Mouse (Mus musculus): Measurements from ENCODE around the gene Ubap1.

Ubap1 gene

GRCm38 (mm10) chr4:41386412-41386975 is 37.7 kb downstream of the Ubap1 start:
- DNase-seq (ENCODE audit: low read depth, low spot score): no peak
- H3K36me3 ChIP-seq (ENCODE audit: control insufficient read depth, insufficient read depth, low read length, poor library complexity, severe bottlenecking): peaks cover 4% of the 10 kb centered on the region

GRCm38 (mm10) chr4:41387755-41388469 is 39.1 kb downstream of the Ubap1 start:
- no peak for DNase-seq (ENCODE audit: low read depth, low spot score)
- Histone ChIP-seq H3K27me3 (ENCODE audit: control insufficient read depth, insufficient read depth, low read length, poor library complexity, severe bottlenecking) (no peaks in the 10 kb centered on the region), H3K36me3 (ENCODE audit: control insufficient read depth, insufficient read depth, low read length, poor library complexity, severe bottlenecking) (peaks cover 5% of the 10 kb centered on the region)

More at GRCm38 (mm10) chr4:41386412-41386975, 37.7 kb downstream of the Ubap1 start:
- no peaks in the 10 kb centered on the region for H3K27me3 ChIP-seq (ENCODE audit: control insufficient read depth, insufficient read depth, low read length, poor library complexity, severe bottlenecking)

- peaks cover 5% of the 10 kb centered on the region for H3K36me3 ChIP-seq (ENCODE audit: control insufficient read depth, insufficient read depth, low read length, poor library complexity, severe bottlenecking)
These were observed 39.8 kb downstream of the Ubap1 start for GRCm38 (mm10) chr4:41388616-41389015.

GRCm38 (mm10) chr4:41389240-41389639 is 40.4 kb downstream of the Ubap1 start:
- peaks cover 5% of the 10 kb centered on the region for H3K36me3 ChIP-seq (ENCODE audit: control insufficient read depth, insufficient read depth, low read length, poor library complexity, severe bottlenecking)
- no peak for DNase-seq (ENCODE audit: low read depth, low spot score)
- H3K27me3 ChIP-seq (ENCODE audit: control insufficient read depth, insufficient read depth, low read length, poor library complexity, severe bottlenecking): no peaks in the 10 kb centered on the region

More at GRCm38 (mm10) chr4:41388616-41389015, 39.8 kb downstream of the Ubap1 start:
- H3K27me3 ChIP-seq (ENCODE audit: control insufficient read depth, insufficient read depth, low read length, poor library complexity, severe bottlenecking): no peaks in the 10 kb centered on the region
- no peak for DNase-seq (ENCODE audit: low read depth, low spot score)

GRCm38 (mm10) chr4:41390122-41390521 is 41.3 kb downstream of the Ubap1 start:
- H3K36me3 ChIP-seq (ENCODE audit: control insufficient read depth, insufficient read depth, low read length, poor library complexity, severe bottlenecking): peaks cover 7% of the 10 kb centered on the region
- peak; percentile 84 for DNase-seq (ENCODE audit: low read depth, low spot score)
- no peaks in the 10 kb centered on the region for H3K27me3 ChIP-seq (ENCODE audit: control insufficient read depth, insufficient read depth, low read length, poor library complexity, severe bottlenecking)

- H3K27me3 ChIP-seq (ENCODE audit: control insufficient read depth, insufficient read depth, low read length, poor library complexity, severe bottlenecking): no peaks in the 10 kb centered on the region
- peaks cover 7% of the 10 kb centered on the region for H3K36me3 ChIP-seq (ENCODE audit: control insufficient read depth, insufficient read depth, low read length, poor library complexity, severe bottlenecking)
- no peak for DNase-seq (ENCODE audit: low read depth, low spot score)
These were observed 42.2 kb downstream of the Ubap1 start for GRCm38 (mm10) chr4:41391015-41391414.

- no peak for DNase-seq (ENCODE audit: low read depth, low spot score)
- no peaks in the 10 kb centered on the region for H3K27me3 ChIP-seq (ENCODE audit: control insufficient read depth, insufficient read depth, low read length, poor library complexity, severe bottlenecking)
- H3K36me3 ChIP-seq (ENCODE audit: control insufficient read depth, insufficient read depth, low read length, poor library complexity, severe bottlenecking): peaks cover 3% of the 10 kb centered on the region
These were observed 45.9 kb downstream of the Ubap1 start for GRCm38 (mm10) chr4:41394651-41395050.

GRCm38 (mm10) chr4:41398353-41398752 is 49.6 kb downstream of the Ubap1 start:
- Histone ChIP-seq H3K27me3 (ENCODE audit: control insufficient read depth, insufficient read depth, low read length, poor library complexity, severe bottlenecking) (no peaks in the 10 kb centered on the region), H3K36me3 (ENCODE audit: control insufficient read depth, insufficient read depth, low read length, poor library complexity, severe bottlenecking) (peaks cover 2% of the 10 kb centered on the region; the same call in 1 of the 2 replicates)
- DNase-seq (ENCODE audit: low read depth, low spot score): no peak

- H3K36me3 ChIP-seq (ENCODE audit: control insufficient read depth, insufficient read depth, low read length, poor library complexity, severe bottlenecking): no peaks in the 10 kb centered on the region
- H3K27me3 ChIP-seq (ENCODE audit: control insufficient read depth, insufficient read depth, low read length, poor library complexity, severe bottlenecking): no peaks in the 10 kb centered on the region
- DNase-seq (ENCODE audit: low read depth, low spot score): no peak
These were observed 51.1 kb downstream of the Ubap1 start for GRCm38 (mm10) chr4:41399904-41400303.

GRCm38 (mm10) chr4:41401167-41401566 is 52.4 kb downstream of the Ubap1 start:
- DNase-seq (ENCODE audit: low read depth, low spot score): no peak
- Histone ChIP-seq H3K36me3 (ENCODE audit: control insufficient read depth, insufficient read depth, low read length, poor library complexity, severe bottlenecking) (no peaks in the 10 kb centered on the region), H3K27me3 (ENCODE audit: control insufficient read depth, insufficient read depth, low read length, poor library complexity, severe bottlenecking) (no peaks in the 10 kb centered on the region)

GRCm38 (mm10) chr4:41401573-41401972 is 52.8 kb downstream of the Ubap1 start:
- Histone ChIP-seq H3K36me3 (ENCODE audit: control insufficient read depth, insufficient read depth, low read length, poor library complexity, severe bottlenecking) (no peaks in the 10 kb centered on the region), H3K27me3 (ENCODE audit: control insufficient read depth, insufficient read depth, low read length, poor library complexity, severe bottlenecking) (no peaks in the 10 kb centered on the region)
- no peak for DNase-seq (ENCODE audit: low read depth, low spot score)

- no peak for DNase-seq (ENCODE audit: low read depth, low spot score)
- Histone ChIP-seq H3K27me3 (ENCODE audit: control insufficient read depth, insufficient read depth, low read length, poor library complexity, severe bottlenecking) (no peaks in the 10 kb centered on the region), H3K36me3 (ENCODE audit: control insufficient read depth, insufficient read depth, low read length, poor library complexity, severe bottlenecking) (no peaks in the 10 kb centered on the region)
These were observed 57.8 kb downstream of the Ubap1 start for GRCm38 (mm10) chr4:41406597-41406996.

GRCm38 (mm10) chr4:41407353-41407752 is 58.6 kb downstream of the Ubap1 start:
- no peak for DNase-seq (ENCODE audit: low read depth, low spot score)
- no peaks in the 10 kb centered on the region for H3K27me3 ChIP-seq (ENCODE audit: control insufficient read depth, insufficient read depth, low read length, poor library complexity, severe bottlenecking)
- H3K36me3 ChIP-seq (ENCODE audit: control insufficient read depth, insufficient read depth, low read length, poor library complexity, severe bottlenecking): no peaks in the 10 kb centered on the region

GRCm38 (mm10) chr4:41409341-41409740 is 60.5 kb downstream of the Ubap1 start:
- H3K36me3 ChIP-seq (ENCODE audit: control insufficient read depth, insufficient read depth, low read length, poor library complexity, severe bottlenecking): no peaks in the 10 kb centered on the region
- DNase-seq (ENCODE audit: low read depth, low spot score): no peak
- H3K27me3 ChIP-seq (ENCODE audit: control insufficient read depth, insufficient read depth, low read length, poor library complexity, severe bottlenecking): no peaks in the 10 kb centered on the region

GRCm38 (mm10) chr4:41416966-41417365 is 68.2 kb downstream of the Ubap1 start:
- H3K27me3 ChIP-seq (ENCODE audit: control insufficient read depth, insufficient read depth, low read length, poor library complexity, severe bottlenecking): no peaks in the 10 kb centered on the region
- no peaks in the 10 kb centered on the region for H3K36me3 ChIP-seq (ENCODE audit: control insufficient read depth, insufficient read depth, low read length, poor library complexity, severe bottlenecking)
- no peak for DNase-seq (ENCODE audit: low read depth, low spot score)
